Mouse (Mus musculus): ENCODE data around the gene Egfr. TPM values are rescaled to one million over a fixed set of nuclear protein-coding genes. Genes with fewer than 3 reads are reported as not detected.
A peak's percentile ranks its signal among the peaks of the same experiment; 100 is the strongest.

Egfr gene
- polyA plus RNA-seq, 1 experiment: 4.8 TPM

DNA sequence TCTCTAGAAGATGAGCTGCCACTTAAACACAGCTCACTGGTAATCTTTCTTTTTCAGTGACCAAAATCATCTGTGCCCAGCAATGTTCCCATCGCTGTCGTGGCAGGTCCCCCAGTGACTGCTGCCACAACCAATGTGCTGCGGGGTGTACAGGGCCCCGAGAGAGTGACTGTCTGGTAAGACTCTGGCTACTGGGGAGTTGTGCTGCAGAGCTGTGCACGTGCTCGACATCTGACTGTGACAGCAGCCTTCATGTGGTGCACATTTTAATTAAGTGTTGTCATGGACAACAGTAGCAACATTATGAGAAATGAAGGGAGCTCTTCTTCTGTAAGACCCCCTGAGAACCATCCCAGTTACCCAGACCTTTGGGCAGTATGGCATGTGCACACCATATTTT lies 116.0 kb downstream of the Egfr start:
- WGBS: 19% methylated on average over 6 of the region's 6 CpGs
- no peak overlapping the region for H3K4me3 ChIP-seq (replicated peaks; ENCODE audit: insufficient read depth, low read depth, low read length)

DNA sequence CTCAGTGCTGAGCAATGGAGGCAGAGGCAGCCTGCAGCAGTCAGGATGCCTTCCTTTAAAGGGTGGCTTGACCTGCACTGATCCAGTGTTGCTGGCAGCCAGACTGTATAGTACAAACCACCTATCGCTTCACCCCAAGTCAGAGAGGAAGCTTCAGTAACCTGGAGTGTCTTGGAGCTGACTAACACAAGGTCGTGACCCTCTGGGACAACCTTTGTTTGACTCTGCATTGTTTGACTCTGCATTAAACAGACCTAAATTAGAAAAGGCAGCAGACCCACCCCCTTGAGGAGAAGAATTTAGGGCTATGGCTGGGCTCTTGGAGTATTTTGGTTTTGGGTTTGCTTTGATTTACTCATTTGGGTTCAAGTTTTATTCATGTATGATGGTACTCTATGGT lies 117.5 kb downstream of the Egfr start:
- DNase-seq: no peak
- Histone ChIP-seq H3K4me1 (ENCODE audit: control insufficient read depth, insufficient read depth, low read length) (no peaks in the 10 kb centered on the region), H3K27me3 (ENCODE audit: control insufficient read depth, insufficient read depth, low read length) (no peaks in the 10 kb centered on the region), H3K27ac (ENCODE audit: insufficient read depth, low read length) (no peak overlapping the region), H3K4me3 (replicated peaks; ENCODE audit: insufficient read depth, low read depth, low read length) (no peak overlapping the region)
- 60% methylated on average over 2 of the region's 2 CpGs for WGBS
- TF ChIP-seq CTCF (IDR thresholded peaks at IDR 0.05; ENCODE audit: borderline replicate concordance, insufficient read depth, low read depth, low read length) (no peak), POLR2A (IDR thresholded peaks at IDR 0.05; ENCODE audit: borderline replicate concordance, insufficient read depth, low read length) (no peak)

More for the DNA sequence above, 116.0 kb downstream of the Egfr start:
- no peak for DNase-seq
- Histone ChIP-seq H3K4me1 (ENCODE audit: control insufficient read depth, insufficient read depth, low read length) (no peaks in the 10 kb centered on the region), H3K27ac (ENCODE audit: insufficient read depth, low read length) (no peak overlapping the region), H3K27me3 (ENCODE audit: control insufficient read depth, insufficient read depth, low read length) (no peaks in the 10 kb centered on the region)
- TF ChIP-seq POLR2A (IDR thresholded peaks at IDR 0.05; ENCODE audit: borderline replicate concordance, insufficient read depth, low read length) (no peak), CTCF (IDR thresholded peaks at IDR 0.05; ENCODE audit: borderline replicate concordance, insufficient read depth, low read depth, low read length) (no peak)

DNA sequence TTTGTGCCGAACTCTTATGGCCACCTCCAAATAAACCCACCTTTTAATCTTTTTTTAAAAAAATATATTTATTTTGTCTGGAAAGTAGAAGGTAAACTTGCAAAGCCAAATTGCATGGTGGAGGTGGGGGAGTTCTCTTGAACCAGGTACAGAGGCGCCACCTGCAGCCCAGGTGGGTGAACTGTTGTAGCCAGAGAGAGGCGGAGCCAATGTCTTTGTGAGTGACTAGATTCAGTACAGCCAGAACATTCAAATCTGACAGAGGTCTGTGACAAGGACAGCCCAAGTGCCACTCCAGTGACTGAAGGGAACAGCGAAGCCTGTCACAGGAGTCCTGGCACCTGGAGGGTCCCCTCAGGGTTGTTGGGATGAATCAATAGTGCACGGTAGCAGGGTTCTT lies 119.1 kb downstream of the Egfr start:
- Histone ChIP-seq H3K4me3 (replicated peaks; ENCODE audit: insufficient read depth, low read depth, low read length) (no peak overlapping the region), H3K4me1 (ENCODE audit: control insufficient read depth, insufficient read depth, low read length) (no peaks in the 10 kb centered on the region), H3K27ac (ENCODE audit: insufficient read depth, low read length) (no peak overlapping the region), H3K27me3 (ENCODE audit: control insufficient read depth, insufficient read depth, low read length) (no peaks in the 10 kb centered on the region)
- WGBS: 75% methylated on average over 5 of the region's 5 CpGs
- peak in 1 of 2 experiments; percentile 16 for DNase-seq
- TF ChIP-seq CTCF (IDR thresholded peaks at IDR 0.05; ENCODE audit: borderline replicate concordance, insufficient read depth, low read depth, low read length) (peak; percentile 40; the same call in 1 of the 2 replicates), POLR2A (IDR thresholded peaks at IDR 0.05; ENCODE audit: borderline replicate concordance, insufficient read depth, low read length) (no peak)

DNA sequence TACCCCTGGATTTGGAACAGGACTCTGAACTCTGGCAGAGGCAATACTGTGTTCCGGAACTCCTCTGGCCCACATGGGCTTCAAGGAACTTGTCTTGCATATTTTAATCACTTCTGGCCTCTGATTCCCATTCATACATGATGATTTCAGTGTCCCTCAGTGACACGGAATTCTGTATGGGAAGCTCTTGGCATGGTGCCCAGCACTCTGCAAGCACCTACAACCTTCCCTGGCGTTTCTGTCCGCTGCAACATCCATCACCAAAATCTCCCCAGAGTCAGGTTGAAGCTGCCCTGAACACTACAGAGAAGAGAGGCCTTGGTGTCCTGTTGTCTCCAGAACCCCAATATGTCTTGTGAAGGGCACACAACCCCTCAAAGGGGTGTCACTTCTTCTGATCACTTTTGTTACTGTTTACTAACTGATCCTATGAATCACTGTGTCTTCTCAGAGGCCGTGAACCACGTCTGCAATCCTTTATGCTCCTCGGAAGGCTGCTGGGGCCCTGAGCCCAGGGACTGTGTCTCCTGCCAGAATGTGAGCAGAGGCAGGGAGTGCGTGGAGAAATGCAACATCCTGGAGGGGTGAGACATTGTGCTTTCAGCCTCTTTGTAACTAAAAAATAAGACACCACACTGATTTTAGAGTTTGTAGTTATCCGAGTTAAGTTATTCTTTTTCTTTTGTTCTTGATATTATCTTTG lies 125.8 kb downstream of the Egfr start:
- H3K4me1 ChIP-seq (ENCODE audit: control insufficient read depth, insufficient read depth, low read length): no peaks in the 10 kb centered on the region; the same call in 1 of the 2 replicates
- H3K27me3 ChIP-seq (ENCODE audit: control insufficient read depth, insufficient read depth, low read length): no peaks in the 10 kb centered on the region
- no peak overlapping the region for H3K27ac ChIP-seq (ENCODE audit: insufficient read depth, low read length)
- peak; percentile 6 to 18 for DNase-seq
- 24% methylated on average over 9 of the region's 9 CpGs for WGBS
- H3K4me3 ChIP-seq (replicated peaks; ENCODE audit: insufficient read depth, low read depth, low read length): no peak overlapping the region
- no peak for TF ChIP-seq POLR2A (IDR thresholded peaks at IDR 0.05; ENCODE audit: borderline replicate concordance, insufficient read depth, low read length)
- TF ChIP-seq CTCF (IDR thresholded peaks at IDR 0.05; ENCODE audit: borderline replicate concordance, insufficient read depth, low read depth, low read length): no peak

DNA sequence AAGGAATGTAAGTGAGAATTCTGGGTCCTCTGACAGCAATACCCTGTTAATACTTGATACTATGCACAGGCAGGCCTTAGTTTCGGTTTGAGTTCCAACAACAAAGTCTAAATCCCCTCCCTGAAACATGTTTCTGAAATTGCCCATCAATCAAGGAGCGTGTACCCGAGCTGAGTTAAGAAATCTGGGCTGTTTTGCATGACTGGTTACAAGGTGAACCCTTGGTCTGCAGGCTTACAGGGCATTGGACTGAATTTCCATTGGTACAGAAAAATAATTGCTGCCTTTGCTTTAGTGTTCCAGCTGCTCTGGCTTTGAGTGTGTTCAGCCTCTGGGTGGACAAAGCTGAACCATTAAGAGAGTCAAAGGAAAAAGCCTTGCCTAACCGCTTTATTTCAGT lies 129.9 kb downstream of the Egfr start:
- Histone ChIP-seq H3K27me3 (ENCODE audit: control insufficient read depth, insufficient read depth, low read length) (no peaks in the 10 kb centered on the region; the same call in 1 of the 2 replicates), H3K4me1 (ENCODE audit: control insufficient read depth, insufficient read depth, low read length) (no peaks in the 10 kb centered on the region; the same call in 1 of the 2 replicates), H3K27ac (ENCODE audit: insufficient read depth, low read length) (no peak overlapping the region), H3K4me3 (replicated peaks; ENCODE audit: insufficient read depth, low read depth, low read length) (no peak overlapping the region)
- WGBS: 74% methylated on average over 4 of the region's 4 CpGs
- no peak for DNase-seq
- TF ChIP-seq POLR2A (IDR thresholded peaks at IDR 0.05; ENCODE audit: borderline replicate concordance, insufficient read depth, low read length) (no peak), CTCF (IDR thresholded peaks at IDR 0.05; ENCODE audit: borderline replicate concordance, insufficient read depth, low read depth, low read length) (no peak)

DNA sequence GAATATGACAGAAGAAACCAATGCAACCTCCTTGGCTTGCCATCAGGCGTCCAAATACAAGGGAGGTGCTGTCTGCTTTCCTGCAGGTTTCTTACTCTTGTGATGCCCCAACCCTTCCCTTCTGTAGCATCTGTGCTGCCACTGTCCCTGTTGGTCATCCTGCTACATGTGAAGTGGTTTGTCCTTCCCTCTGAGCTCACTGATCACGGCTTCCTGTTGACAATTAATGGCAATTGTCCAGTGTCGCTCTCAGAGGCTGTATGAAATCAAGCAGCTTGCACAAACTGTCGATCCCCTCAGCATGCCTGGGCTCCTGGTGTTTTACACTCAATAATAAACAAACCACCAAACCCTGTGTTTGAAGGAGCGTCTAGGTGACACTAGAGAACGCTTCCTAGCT lies 134.1 kb downstream of the Egfr start:
- 22% methylated on average over 6 of the region's 6 CpGs for WGBS
- H3K27me3 ChIP-seq (ENCODE audit: control insufficient read depth, insufficient read depth, low read length): no peaks in the 10 kb centered on the region; the same call in 1 of the 2 replicates
- no peak overlapping the region for H3K27ac ChIP-seq (ENCODE audit: insufficient read depth, low read length)
- H3K4me1 ChIP-seq (ENCODE audit: control insufficient read depth, insufficient read depth, low read length): no peaks in the 10 kb centered on the region
- DNase-seq: no peak
- TF ChIP-seq POLR2A (IDR thresholded peaks at IDR 0.05; ENCODE audit: borderline replicate concordance, insufficient read depth, low read length) (no peak), CTCF (IDR thresholded peaks at IDR 0.05; ENCODE audit: borderline replicate concordance, insufficient read depth, low read depth, low read length) (no peak)
- no peak overlapping the region for H3K4me3 ChIP-seq (replicated peaks; ENCODE audit: insufficient read depth, low read depth, low read length)

DNA sequence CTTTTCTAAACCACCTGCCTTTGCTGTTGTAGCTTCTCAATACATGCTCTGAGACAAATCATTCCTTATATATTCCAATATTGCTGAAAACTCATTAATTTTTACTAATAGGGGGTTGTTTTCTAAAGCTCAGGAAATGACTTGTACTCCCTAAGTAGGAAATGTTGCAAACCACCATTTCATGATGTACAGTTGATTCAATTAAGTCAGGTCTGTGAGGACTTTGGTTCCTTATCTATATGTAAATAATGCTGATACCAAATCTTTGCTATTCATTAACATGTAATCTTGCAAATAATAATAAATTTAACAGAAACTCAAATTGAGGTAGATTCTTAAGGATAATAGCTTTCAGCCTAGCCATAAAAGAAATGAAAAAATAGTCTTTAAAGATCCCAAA lies 136.1 kb downstream of the Egfr start:
- Histone ChIP-seq H3K27me3 (ENCODE audit: control insufficient read depth, insufficient read depth, low read length) (no peaks in the 10 kb centered on the region; the same call in 1 of the 2 replicates), H3K27ac (ENCODE audit: insufficient read depth, low read length) (no peak overlapping the region), H3K4me3 (replicated peaks; ENCODE audit: insufficient read depth, low read depth, low read length) (no peak overlapping the region), H3K4me1 (ENCODE audit: control insufficient read depth, insufficient read depth, low read length) (no peaks in the 10 kb centered on the region)
- no peak for DNase-seq
- no peak for TF ChIP-seq CTCF (IDR thresholded peaks at IDR 0.05; ENCODE audit: borderline replicate concordance, insufficient read depth, low read depth, low read length)

All from cerebellum, adult 2 months (tissue).